Mouse (Mus musculus) embryo, embryonic 9.5 days (tissue): ENCODE measurements at regions not wholly inside any gene's neighbourhood (a gene's known extent, or its start where the extent isn't known, plus 50 kb on each side); places are given as distances from the start of the nearest gene placed in this dataset.

Experiments used
- DNase-seq: peaks from one replicate; pipeline ENCODE4 v3.0.0-alpha.2; 2017; ENCODE audit errors: extremely low spot score

DNA sequence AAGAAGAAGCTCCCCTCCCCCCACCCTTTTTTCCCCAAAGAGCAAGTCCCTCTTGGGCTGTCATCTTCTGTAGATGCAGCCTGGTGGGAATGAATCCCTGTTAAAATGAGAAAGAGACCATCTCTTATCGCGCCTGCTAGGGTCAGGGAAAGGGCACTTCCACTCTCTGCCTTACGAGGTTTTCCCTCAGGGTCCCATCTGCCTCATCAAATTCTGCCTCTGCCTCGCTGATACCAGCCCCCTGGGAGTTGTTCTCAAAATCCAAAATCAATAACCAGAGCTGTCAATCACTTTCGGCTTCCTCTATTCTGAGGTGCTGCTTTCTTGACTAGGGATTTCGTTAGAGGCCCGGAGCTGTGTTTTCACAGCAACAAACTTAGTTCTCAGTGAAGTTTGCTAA, 255.7 kb downstream of the Stim2 start:
- no peak for DNase-seq

DNA sequence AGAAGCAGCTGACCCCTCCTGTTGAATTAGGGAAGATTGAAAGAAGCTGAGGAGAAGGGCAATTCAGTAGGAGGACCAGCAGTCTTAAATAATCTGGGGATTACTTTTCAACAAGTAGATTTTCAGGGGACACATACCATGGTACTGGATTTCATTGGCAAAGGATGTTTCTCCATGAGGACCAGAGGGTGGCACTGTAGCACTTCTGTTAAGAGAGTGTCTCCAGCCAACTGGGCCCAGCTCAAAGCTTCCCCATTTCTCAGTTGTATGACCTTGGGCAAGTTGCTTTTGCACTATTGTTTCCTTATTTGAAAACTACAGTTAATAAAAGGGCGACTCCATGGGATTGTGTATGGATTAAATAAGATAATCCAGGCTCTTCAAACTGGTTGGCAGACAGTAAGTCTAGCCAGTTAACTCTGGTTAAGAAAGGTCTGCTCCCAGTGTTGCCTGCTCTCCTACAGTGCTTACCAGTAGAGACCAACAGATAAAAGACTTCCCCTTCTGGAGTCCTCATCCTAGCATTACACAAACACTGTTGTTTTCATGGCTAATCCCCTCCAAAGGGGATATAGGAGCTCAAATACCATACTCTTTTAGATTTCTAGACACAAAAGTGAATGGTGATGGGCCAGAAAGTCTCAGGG, 259.9 kb downstream of the Stim2 start:
- DNase-seq: peak; percentile 30

DNA sequence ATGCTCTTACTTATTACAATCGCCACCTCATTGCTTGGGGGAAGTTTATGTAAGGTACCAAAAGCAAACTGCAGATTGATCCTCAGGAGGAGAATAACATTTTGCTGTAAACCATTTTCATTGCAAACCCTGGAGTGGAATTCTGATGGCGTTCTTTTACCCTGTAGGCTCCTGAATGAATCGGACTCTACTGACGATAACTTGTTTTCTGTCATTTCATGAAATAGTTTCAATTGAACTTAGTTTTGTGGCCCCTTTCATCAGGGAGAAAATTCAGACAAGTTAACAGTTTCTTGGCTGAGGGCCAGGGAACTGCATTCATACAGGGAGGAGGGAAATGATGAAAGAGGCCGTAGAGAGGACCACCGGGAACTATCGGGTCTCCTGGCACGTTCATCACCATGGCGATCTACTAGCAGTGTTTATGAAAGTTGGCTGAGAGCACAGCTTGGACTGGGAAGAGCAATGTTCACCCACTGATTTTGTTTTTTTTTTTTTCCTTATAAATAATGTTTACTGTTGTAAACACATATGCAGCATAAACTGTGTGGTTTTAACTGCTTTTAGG, 266.7 kb downstream of the Stim2 start:
- no peak for DNase-seq

DNA sequence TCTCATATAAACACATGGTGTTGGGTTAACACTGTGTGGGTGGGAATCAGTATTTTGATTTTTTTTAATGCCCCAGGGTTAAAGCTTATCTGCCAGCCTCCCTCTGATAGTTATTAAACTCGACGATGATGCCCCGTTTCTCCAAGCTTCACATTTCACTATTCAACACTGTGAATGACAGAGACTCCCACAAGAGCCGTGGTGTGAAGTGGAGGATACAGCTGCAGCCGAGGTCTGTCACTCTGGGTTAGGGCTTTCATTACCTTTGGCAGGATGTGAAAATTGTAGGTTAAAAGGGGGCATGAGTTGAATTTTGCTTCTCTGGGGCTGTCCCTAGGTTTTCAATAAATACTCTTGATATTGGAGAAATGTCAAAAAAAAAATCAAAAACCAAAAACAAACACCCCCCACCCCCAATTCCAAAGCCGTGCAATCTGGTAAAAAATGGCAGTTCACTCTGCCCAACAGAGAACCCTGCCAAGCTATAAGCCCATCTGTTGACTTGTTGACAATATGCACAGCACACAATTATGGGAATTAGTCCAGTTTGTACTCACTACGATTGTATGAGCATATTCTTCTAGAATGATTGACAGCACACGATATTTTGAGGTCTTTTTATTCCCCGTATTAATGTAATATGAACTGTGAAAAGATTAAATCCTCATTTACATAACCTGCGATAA, 269.7 kb downstream of the Stim2 start:
- no peak for DNase-seq

DNA sequence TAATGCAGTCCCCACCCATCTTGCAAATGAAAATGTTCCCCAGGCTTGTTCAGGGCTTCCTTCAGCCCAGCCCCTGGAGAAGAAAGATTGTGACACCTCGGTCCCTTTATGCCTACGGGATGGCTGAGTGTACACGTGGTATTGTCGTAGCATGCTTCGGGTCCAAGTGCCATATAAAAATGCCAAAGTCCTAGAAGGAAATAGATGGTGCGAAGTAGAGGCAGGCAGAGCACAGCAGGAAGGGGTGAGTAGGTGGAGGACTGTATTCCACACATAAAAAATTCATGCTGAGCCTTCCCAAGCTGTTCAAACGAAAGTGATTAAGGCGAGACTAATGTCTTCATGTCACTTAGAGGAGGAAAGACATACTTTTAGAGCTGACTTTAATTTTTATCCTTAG, 281.1 kb downstream of the Stim2 start:
- DNase-seq: no peak

DNA sequence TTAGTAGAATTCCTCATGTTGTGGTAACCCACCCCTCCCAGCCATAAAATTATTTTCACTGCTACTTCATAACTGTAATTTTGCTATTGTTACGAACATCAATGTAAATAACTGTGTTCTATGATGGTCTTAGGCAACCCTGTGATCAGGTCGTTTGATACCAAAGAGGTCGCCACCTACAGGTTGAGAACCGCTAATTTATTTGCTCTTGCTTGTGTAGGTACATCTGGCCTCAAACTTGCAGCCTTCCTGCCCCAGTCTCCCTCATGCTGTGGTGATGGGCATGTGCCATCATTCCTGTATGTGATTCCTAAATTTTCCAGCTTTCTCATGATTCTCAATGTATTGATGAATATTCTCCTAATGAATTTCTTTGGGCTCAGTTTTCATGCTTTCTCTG, 282.4 kb downstream of the Stim2 start:
- peak; percentile 9 for DNase-seq

DNA sequence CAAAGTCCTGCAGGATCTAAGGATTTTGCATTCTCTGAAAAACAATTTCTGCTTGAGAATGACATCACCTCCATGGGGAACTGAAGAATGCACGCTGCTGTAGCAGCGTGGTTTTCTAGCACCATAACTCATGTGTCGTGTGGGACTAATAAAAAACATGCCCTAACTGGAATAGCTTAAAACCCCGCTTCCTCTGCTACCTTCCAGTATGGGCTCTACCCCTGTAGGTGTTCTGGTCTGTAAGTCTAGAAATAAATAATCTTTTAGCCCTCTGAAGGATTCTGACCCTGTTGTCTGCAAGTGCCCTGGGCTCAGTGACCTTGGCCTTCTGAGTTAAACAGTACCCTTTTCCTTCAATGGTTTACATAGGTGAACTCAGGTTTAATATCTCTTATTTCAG, 282.8 kb downstream of the Stim2 start:
- no peak for DNase-seq

DNA sequence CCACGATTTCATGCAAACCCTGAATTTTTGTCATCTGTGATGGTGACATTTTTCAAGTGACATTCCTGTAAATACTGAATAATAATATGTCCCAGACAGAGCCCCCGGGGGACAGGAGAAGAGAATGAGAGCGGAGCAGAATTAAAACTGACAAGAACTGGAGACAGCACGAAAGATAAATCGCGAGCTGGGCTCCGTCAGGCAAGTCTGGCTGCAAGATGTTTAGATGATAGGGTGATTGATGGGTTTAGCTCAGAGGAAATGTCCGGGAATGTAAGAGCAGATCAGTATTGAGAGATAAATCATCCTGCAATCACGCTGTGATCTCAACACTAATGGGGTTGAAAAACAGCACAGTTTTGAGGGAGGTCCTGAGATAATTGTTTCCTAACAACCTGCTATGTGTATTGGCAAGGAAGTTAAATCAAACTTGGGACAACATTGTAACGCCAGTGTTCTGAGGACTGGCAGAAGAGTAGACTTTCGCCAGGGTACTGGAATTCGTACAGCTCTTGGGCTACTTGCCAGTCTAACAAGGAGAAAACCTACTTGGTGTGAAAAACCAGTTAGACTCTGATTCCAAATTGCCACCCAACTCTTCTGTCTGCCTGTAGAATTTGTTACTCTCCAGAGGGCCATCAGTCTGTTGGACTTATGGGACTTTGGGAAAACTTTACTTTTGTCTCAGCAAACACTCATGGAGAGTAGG, 292.2 kb downstream of the Stim2 start:
- peak; percentile 34 for DNase-seq

DNA sequence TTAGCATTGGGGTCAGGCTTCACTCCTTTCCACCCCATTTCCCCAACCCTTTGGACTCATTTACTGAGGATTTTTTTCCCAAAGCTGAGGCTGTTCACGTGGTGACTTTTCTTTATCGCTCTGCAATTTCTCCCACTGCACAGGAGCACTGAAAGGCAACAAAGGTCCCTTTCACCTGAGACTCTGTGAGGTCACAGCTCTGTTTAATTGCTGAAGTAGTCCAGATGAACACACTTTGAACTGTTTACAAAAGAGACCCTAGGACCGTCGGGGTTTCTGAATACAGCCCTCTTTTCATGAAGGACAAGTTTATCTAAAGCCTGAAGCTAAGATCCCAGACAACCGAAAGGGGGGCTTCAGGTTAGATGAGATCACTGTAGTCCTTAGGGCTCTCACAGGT, 293.6 kb downstream of the Stim2 start:
- DNase-seq: no peak

DNA sequence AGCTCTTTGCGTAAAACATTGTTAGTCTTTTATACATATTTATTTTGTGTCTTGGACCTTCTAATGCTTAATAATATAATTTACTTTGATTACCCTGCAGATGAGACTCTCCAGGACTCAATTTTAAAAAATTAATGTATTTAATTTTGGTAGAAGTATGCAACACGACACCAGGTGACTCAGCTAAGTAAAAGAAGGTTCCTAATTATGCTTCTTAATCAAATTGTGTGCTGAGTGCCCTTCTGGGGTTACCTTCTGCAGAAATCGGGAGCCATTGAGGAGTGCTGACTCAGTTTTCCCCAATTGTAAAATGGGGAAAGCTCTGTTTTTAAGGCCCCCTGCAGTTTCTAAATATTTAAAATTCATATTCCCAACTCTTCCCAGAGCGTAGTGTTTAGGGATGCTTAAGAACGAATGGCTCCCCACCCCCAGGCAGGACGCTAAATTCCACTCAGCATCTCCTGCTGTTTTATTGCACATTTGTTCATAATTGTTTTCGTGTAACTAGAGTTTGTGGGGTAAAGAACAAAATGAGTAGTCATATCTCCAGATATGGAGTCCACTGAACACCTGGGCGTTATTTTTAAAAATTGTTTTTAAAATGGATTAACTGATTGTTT, 315.5 kb downstream of the Stim2 start:
- DNase-seq: no peak

DNA sequence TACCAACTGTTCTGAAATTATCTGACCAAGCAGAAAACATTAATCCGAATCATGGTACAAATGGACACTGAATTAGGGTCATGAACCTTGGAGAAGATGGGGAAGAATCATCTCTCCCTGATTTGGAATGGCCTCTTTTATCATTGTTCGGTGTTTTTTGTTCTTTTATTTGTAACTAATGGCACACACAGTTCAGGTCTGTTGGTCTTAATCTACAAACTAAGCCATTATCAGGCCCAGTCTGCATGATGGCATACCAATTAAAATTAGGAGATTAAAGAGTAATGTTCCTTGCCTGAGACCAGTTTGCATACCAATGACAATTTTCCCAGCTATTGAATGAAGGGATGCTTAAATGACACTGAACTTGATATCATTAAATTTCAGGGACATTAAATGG, 332.1 kb downstream of the Stim2 start:
- no peak for DNase-seq

DNA sequence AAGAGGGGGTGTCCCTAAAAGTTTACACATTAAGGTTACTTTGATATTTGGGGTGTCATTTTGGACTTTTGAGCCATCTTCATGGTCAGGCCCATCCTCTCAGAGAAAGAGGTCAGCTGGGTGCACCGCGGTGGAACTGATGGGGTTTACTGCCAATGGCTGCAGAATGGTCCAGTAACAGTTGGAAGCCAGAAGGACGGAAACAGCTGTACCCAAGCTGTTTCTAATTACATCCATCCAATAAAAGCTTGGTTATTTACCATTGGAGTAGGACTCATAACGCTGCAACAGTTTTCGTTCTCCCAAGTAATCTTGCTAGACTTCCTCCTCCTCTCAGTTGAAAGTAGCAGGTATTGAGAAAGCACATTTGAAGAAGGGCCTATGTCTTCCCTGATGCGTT, 344.7 kb downstream of the Stim2 start:
- peak; percentile 1 for DNase-seq

DNA sequence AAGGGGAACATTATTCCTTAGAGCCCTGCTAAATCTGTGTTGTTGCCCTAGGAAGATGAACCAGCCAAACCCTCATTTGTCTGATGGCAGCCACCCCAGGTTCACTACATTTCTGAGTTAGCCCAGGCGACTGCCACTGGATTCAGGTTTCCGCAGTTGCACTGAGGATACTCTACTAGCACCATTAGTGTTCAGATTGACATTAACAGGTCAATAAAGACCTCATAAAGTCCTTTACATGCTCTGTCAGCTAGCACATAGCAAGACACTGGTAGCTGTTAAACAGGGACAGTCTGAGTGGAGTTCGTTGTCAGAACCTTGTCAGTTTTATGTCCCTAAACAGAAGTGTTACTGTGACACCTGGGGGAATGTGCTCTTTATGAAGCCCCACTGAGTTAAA, 345.1 kb downstream of the Stim2 start:
- DNase-seq: no peak

DNA sequence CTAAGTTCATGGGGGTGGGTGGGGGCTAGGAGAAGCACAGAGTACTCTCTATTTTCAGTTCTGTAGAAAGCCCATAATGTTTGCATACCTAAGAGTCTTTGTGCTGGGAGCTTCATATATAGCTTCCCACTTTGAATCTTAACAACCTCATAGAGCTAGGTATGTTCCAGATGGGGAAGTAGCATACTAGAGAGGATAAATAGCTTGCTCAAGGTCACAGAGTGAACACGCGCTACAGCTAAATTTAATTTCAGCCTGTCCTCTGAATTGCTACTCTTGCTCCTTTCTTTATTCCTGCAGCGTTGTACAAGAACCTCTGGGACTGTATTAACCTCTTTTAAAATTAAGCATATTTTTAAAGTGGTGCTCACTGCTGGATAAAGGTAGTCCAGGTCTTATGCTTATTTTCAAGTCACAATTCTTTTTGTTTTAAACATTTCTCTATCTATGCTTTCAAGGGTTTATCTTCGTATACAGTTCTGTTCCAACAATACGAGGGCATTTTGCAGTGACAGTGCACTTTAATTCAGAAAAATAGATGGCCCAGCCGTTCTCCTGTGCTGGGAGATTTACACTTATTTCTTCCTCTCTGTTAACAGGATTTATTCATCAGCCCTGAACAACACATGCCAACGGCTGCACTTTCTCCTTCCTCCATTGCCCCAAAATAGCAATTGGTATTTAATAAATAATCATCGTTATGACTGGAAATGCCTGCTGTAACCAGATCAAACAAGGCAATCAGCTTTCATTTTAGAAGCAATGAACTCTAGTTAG, 350.7 kb downstream of the Stim2 start:
- no peak for DNase-seq

DNA sequence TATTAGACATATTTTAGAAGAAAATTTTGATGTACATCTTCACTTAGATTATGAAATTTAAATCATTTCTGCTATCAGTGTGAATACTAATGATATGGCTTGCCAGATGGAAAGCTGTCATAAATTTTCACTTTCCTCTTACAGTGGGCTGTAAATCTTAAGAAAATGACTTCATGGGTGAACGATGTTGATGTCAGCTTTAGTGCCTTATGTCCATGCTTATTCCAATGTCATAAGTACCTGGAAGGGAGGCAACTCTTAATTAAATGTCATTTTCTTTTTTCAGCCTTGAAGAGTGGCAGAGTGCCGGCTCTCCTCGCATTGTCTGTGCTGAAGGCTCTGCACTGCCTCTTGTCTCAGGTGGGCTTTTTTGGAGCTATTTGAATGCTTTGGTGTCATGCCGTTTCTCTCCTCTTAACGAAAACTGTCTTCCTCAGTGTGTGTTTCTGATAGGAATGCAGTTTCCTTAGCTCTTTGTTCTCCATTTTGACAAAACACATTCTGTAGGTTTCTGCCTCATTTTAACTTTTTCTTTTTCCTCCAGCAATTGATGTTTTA, 351.6 kb downstream of the Stim2 start:
- no peak for DNase-seq

DNA sequence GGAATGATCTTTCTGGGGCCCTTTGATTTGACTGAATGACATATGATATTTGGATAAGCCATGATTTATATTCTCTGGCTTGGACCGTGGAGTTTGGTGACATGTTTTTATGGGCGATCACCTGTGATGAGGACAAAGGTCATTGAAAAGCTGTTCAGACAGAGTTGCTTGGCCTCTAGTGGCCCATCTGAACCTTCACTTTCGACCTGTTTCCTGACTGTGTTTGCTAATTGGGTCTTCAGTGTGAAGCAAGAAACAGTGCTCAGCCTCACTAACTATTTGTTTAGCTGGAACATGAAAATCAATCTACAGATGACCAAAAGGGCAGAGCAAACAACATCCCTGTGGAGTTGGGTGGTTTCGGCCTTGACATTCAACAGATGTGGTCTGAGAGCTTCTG, 357.8 kb downstream of the Stim2 start:
- peak; percentile 6 for DNase-seq

DNA sequence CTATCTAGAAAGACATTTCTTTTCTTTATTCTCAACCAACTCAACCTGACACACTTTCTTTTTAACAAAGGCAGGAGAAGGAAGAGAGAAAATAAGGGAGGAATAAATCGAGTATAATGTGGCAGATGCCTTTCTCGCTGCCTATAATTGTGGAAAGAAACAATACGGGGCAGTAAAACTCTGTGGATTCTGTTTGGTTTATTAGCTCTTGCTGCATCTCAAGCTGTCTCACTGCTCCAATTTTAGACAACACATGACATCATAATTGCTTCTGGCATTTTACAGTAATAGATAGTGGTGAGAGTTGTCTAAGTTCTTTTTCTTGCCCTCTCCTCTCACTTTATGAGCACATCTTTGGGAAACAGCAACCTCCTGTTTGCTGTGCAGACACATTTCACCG, 359.2 kb downstream of the Stim2 start:
- DNase-seq: no peak

DNA sequence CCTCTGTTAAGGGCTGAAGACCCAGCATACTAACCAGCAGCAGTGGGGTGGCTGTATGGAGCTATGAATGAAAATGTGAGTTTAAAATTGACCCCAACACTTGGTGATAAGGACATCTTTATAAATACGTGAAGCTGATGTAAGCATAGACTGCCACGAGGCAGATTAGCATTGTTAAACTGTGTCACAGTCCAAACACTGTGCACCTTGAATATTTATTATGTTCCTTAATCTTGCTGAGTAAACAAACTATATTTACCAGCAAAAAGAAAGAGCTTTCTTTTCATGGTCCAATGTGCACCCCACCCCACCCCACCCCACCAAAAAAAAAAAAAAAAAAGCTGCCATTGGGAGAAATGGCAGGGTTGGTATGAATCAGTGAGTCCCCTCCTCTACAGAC, 359.9 kb downstream of the Stim2 start:
- no peak for DNase-seq
